Mouse (Mus musculus): ENCODE results near the gene Fgf22.

- no peak for TF ChIP-seq CTCF (IDR thresholded peaks at IDR 0.05; ENCODE audit: borderline replicate concordance, control insufficient read depth, extremely low read depth, insufficient read depth, low read length, poor library complexity)
- TF ChIP-seq POLR2A (IDR thresholded peaks at IDR 0.05; ENCODE audit: control insufficient read depth, extremely low read depth, insufficient read depth, low read length, poor library complexity) = no peak
Observed at GRCm38 (mm10) chr10:79779193-79779592, 24.3 kb downstream of the Fgf22 start.

Measured in thymus, adult 2 months (tissue).